Comparison of ENCODE assay signal across 8 mouse cellular contexts in genomic region chr2:28514489-28514888, GRCm38 (mm10). TPM values are rescaled to one million over a fixed set of nuclear protein-coding genes. Genes with fewer than 3 reads are reported as not detected.
DNase-seq lines count a peak whose midpoint lies in the region; ATAC-seq lines count a peak whose summit lies in the region.

No protein-coding gene starts in this region.

- peaks cover 8% of the 10 kb centered on the region for H3K36me3 ChIP-seq in embryonic facial prominence, embryonic 10.5 days (replicated peaks)
- no peaks in the 10 kb centered on the region for H3K36me3 ChIP-seq in heart, embryonic 10.5 days
- no peaks in the 10 kb centered on the region; the same call in 1 of the 2 replicates for H3K36me3 ChIP-seq in kidney, embryonic 14.5 days (ENCODE audit: control insufficient read depth, insufficient read depth, low read length)
- no peaks in the 10 kb centered on the region for H3K36me3 ChIP-seq in liver, embryonic 13.5 days
- no peaks in the 10 kb centered on the region for H3K36me3 ChIP-seq in stomach, embryonic 16.5 days (ENCODE audit: control insufficient read depth, insufficient read depth, low read length)

- ATAC-seq in kidney, embryonic 14.5 days (ENCODE audit: low FRiP score, low TSS enrichment), result no peak
- no peak for ATAC-seq in liver, embryonic 13.5 days (ENCODE audit: low read depth)
- ATAC-seq in stomach, embryonic 16.5 days (ENCODE audit: insufficient read depth, low FRiP score), result no peak

- peaks cover 16% of the 10 kb centered on the region; the same call in 1 of the 2 replicates for H3K27me3 ChIP-seq in embryonic facial prominence, embryonic 10.5 days (replicated peaks; ENCODE audit: low read depth, poor library complexity, severe bottlenecking)
- H3K27me3 ChIP-seq in heart, embryonic 10.5 days (ENCODE audit: insufficient read depth, poor library complexity, severe bottlenecking), result peaks cover 39% of the 10 kb centered on the region
- no peaks in the 10 kb centered on the region for H3K27me3 ChIP-seq in kidney, embryonic 14.5 days (ENCODE audit: control insufficient read depth, insufficient read depth, low read length)
- peaks cover 40% of the 10 kb centered on the region for H3K27me3 ChIP-seq in liver, embryonic 13.5 days
- H3K27me3 ChIP-seq in stomach, embryonic 16.5 days (ENCODE audit: control insufficient read depth, insufficient read depth, low read length), result no peaks in the 10 kb centered on the region

- H3K9ac ChIP-seq in kidney, embryonic 14.5 days (ENCODE audit: low read depth, low read length), result peak overlapping the region; percentile 89
- H3K9ac ChIP-seq in liver, embryonic 13.5 days, result no peak overlapping the region
- H3K9ac ChIP-seq in stomach, embryonic 16.5 days (ENCODE audit: low read length), result peak overlapping the region; percentile 90

- H3K4me2 ChIP-seq in kidney, embryonic 14.5 days (replicated peaks; ENCODE audit: low read depth, low read length), result peak overlapping the region; percentile 99
- no peak overlapping the region for H3K4me2 ChIP-seq in liver, embryonic 13.5 days
- peak overlapping the region; percentile 94 for H3K4me2 ChIP-seq in stomach, embryonic 16.5 days (ENCODE audit: low read depth, low read length)

- peak overlapping the region; percentile 90 for H3K27ac ChIP-seq in embryonic facial prominence, embryonic 10.5 days (replicated peaks)
- 0 out of 2 replicates have a peak overlapping the region, but pooled peaks have one; percentile 23 for H3K27ac ChIP-seq in heart, embryonic 10.5 days
- H3K27ac ChIP-seq in kidney, embryonic 14.5 days (ENCODE audit: low read depth, low read length), result no peak overlapping the region
- no peak overlapping the region for H3K27ac ChIP-seq in liver, embryonic 13.5 days
- H3K27ac ChIP-seq in stomach, embryonic 16.5 days (ENCODE audit: low read length), result no peak overlapping the region

- H3K4me1 ChIP-seq in embryonic facial prominence, embryonic 10.5 days, result peaks cover 52% of the 10 kb centered on the region
- H3K4me1 ChIP-seq in heart, embryonic 10.5 days, result peaks cover 22% of the 10 kb centered on the region
- peaks cover 14% of the 10 kb centered on the region for H3K4me1 ChIP-seq in kidney, embryonic 14.5 days (ENCODE audit: control insufficient read depth, insufficient read depth, low read length)
- peaks cover 14% of the 10 kb centered on the region for H3K4me1 ChIP-seq in liver, embryonic 13.5 days (replicated peaks)
- H3K4me1 ChIP-seq in stomach, embryonic 16.5 days (ENCODE audit: control insufficient read depth, insufficient read depth, low read length), result peaks cover 16% of the 10 kb centered on the region

- peak overlapping the region; percentile 82 for H3K4me3 ChIP-seq in embryonic facial prominence, embryonic 10.5 days
- peak overlapping the region; percentile 22; the same call in 1 of the 2 replicates for H3K4me3 ChIP-seq in heart, embryonic 10.5 days
- peak overlapping the region; percentile 52 for H3K4me3 ChIP-seq in kidney, embryonic 14.5 days (ENCODE audit: low read length)
- no peak overlapping the region for H3K4me3 ChIP-seq in liver, embryonic 13.5 days (replicated peaks)
- peak overlapping the region; percentile 73 for H3K4me3 ChIP-seq in stomach, embryonic 16.5 days (replicated peaks; ENCODE audit: low read length)

- DNase-seq in A20 (ENCODE audit: low read depth, low spot score), result peak; percentile 87
- DNase-seq in adrenal gland, adult 2 months, result peak; percentile 72
- DNase-seq in embryonic facial prominence, embryonic 10.5 days (ENCODE audit: low spot score), result peak; percentile 90
- peak; percentile 89 for DNase-seq in heart, embryonic 10.5 days (ENCODE audit: low spot score)
- DNase-seq in liver, embryonic 13.5 days, result peak; percentile 59
- DNase-seq in natural killer cell, adult 2 months (ENCODE audit: low spot score in 2 of 2), result peak; percentile 91 to 95

- 16% methylated on average over 5 of the region's 5 CpGs for WGBS in embryonic facial prominence, embryonic 10.5 days
- WGBS in heart, embryonic 10.5 days, result 14% methylated on average over 5 of the region's 5 CpGs
- 17% methylated on average over 5 of the region's 5 CpGs for WGBS in kidney, embryonic 14.5 days
- WGBS in liver, embryonic 13.5 days (ENCODE audit: insufficient replicate concordance), result 16% methylated on average over 5 of the region's 5 CpGs
- 22% methylated on average over 5 of the region's 5 CpGs for WGBS in stomach, embryonic 16.5 days

- H3K9me3 ChIP-seq in embryonic facial prominence, embryonic 10.5 days, result no peaks in the 10 kb centered on the region
- H3K9me3 ChIP-seq in heart, embryonic 10.5 days, result no peaks in the 10 kb centered on the region
- no peaks in the 10 kb centered on the region for H3K9me3 ChIP-seq in kidney, embryonic 14.5 days (ENCODE audit: control insufficient read depth, low read length)
- no peaks in the 10 kb centered on the region for H3K9me3 ChIP-seq in liver, embryonic 13.5 days (replicated peaks)
- no peaks in the 10 kb centered on the region for H3K9me3 ChIP-seq in stomach, embryonic 16.5 days (replicated peaks; ENCODE audit: control insufficient read depth, low read length)

RNA-seq across cellular contexts. Expression of gene Ralgds, which starts 1.6 kb away (rescaled TPM):
- total RNA-seq in adrenal gland, adult 2 months (2021), result 10 to 100 TPM; 23.3 to 45.5 TPM
- 56.8 and 73.5 TPM in 2 replicates for polyA plus RNA-seq in adrenal gland, adult 2 months (2012; rRNA removed)
- polyA plus RNA-seq in embryonic facial prominence, embryonic 10.5 days (2016; fragmentation: Nextera tagmentation; extraction: Ambion mirVana), result 36.7 and 44.2 TPM in 2 replicates
- polyA plus RNA-seq in heart, embryonic 10.5 days (2016; fragmentation: Nextera tagmentation; extraction: Ambion mirVana), result 11.6 and 20.5 TPM in 2 replicates
- polyA plus RNA-seq in kidney, embryonic 14.5 days (2014; fragmentation: Nextera tagmentation; extraction: Ambion mirVana), result 23.7 and 26.6 TPM in 2 replicates
- 1.7 and 2.5 TPM in 2 replicates for polyA plus RNA-seq in liver, embryonic 13.5 days (2015; fragmentation: Nextera tagmentation; extraction: Ambion mirVana)
- polyA plus RNA-seq in stomach, embryonic 16.5 days (2015; fragmentation: Nextera tagmentation; extraction: Ambion mirVana), result 24.6 and 28.2 TPM in 2 replicates

RNA-seq across cellular contexts. Expression of gene Gm10134, which starts 8.6 kb away (rescaled TPM):
- total RNA-seq in adrenal gland, adult 2 months (2021), result 1 to 10 TPM in 1 of 2 experiments, not detected in 1; 2.2 TPM
- 0.42 TPM in 1 of 2 replicates, not detected in the other for polyA plus RNA-seq in adrenal gland, adult 2 months (2012; rRNA removed)
- polyA plus RNA-seq in embryonic facial prominence, embryonic 10.5 days (2016; fragmentation: Nextera tagmentation; extraction: Ambion mirVana), result not detected in 2 replicates
- polyA plus RNA-seq in heart, embryonic 10.5 days (2016; fragmentation: Nextera tagmentation; extraction: Ambion mirVana), result not detected in 2 replicates
- polyA plus RNA-seq in kidney, embryonic 14.5 days (2014; fragmentation: Nextera tagmentation; extraction: Ambion mirVana), result 2.7 and 9.9 TPM in 2 replicates
- polyA plus RNA-seq in liver, embryonic 13.5 days (2015; fragmentation: Nextera tagmentation; extraction: Ambion mirVana), result 0.52 and 1.1 TPM in 2 replicates
- 7.4 and 8.9 TPM in 2 replicates for polyA plus RNA-seq in stomach, embryonic 16.5 days (2015; fragmentation: Nextera tagmentation; extraction: Ambion mirVana)

RNA-seq across cellular contexts. Expression of gene Gbgt1, which starts 17.8 kb away (rescaled TPM):
- 1 to 10 TPM; 3.7 to 4.6 TPM for total RNA-seq in adrenal gland, adult 2 months (2021)
- 1.6 and 3.6 TPM in 2 replicates for polyA plus RNA-seq in adrenal gland, adult 2 months (2012; rRNA removed)
- 0.22 TPM in 1 of 2 replicates, not detected in the other for polyA plus RNA-seq in embryonic facial prominence, embryonic 10.5 days (2016; fragmentation: Nextera tagmentation; extraction: Ambion mirVana)
- polyA plus RNA-seq in heart, embryonic 10.5 days (2016; fragmentation: Nextera tagmentation; extraction: Ambion mirVana), result 0.13 TPM in 1 of 2 replicates, not detected in the other
- polyA plus RNA-seq in kidney, embryonic 14.5 days (2014; fragmentation: Nextera tagmentation; extraction: Ambion mirVana), result 2.7 and 3.5 TPM in 2 replicates
- polyA plus RNA-seq in liver, embryonic 13.5 days (2015; fragmentation: Nextera tagmentation; extraction: Ambion mirVana), result 0.36 and 0.44 TPM in 2 replicates
- 3.2 and 3.5 TPM in 2 replicates for polyA plus RNA-seq in stomach, embryonic 16.5 days (2015; fragmentation: Nextera tagmentation; extraction: Ambion mirVana)

RNA-seq across cellular contexts. Expression of gene Mrps2, which starts 46.6 kb away (rescaled TPM):
- total RNA-seq in adrenal gland, adult 2 months (2021), result 10 to 100 TPM; 60.4 to 65.2 TPM
- polyA plus RNA-seq in adrenal gland, adult 2 months (2012; rRNA removed), result 46.0 and 61.1 TPM in 2 replicates
- 68.5 and 71.9 TPM in 2 replicates for polyA plus RNA-seq in embryonic facial prominence, embryonic 10.5 days (2016; fragmentation: Nextera tagmentation; extraction: Ambion mirVana)
- 60.7 and 67.7 TPM in 2 replicates for polyA plus RNA-seq in heart, embryonic 10.5 days (2016; fragmentation: Nextera tagmentation; extraction: Ambion mirVana)
- 51.9 and 73.0 TPM in 2 replicates for polyA plus RNA-seq in kidney, embryonic 14.5 days (2014; fragmentation: Nextera tagmentation; extraction: Ambion mirVana)
- 31.0 and 36.2 TPM in 2 replicates for polyA plus RNA-seq in liver, embryonic 13.5 days (2015; fragmentation: Nextera tagmentation; extraction: Ambion mirVana)
- polyA plus RNA-seq in stomach, embryonic 16.5 days (2015; fragmentation: Nextera tagmentation; extraction: Ambion mirVana), result 53.5 and 54.0 TPM in 2 replicates

RNA-seq across cellular contexts. Expression of gene 1700007K13Rik, which starts 48.4 kb away (rescaled TPM):
- total RNA-seq in adrenal gland, adult 2 months (2021), result 1 to 10 TPM in 1 of 2 experiments, under 1 TPM in 1; 0.76 to 1.5 TPM
- polyA plus RNA-seq in adrenal gland, adult 2 months (2012; rRNA removed), result not detected in 2 replicates
- polyA plus RNA-seq in embryonic facial prominence, embryonic 10.5 days (2016; fragmentation: Nextera tagmentation; extraction: Ambion mirVana), result 1.3 and 1.5 TPM in 2 replicates
- 0.54 and 0.72 TPM in 2 replicates for polyA plus RNA-seq in heart, embryonic 10.5 days (2016; fragmentation: Nextera tagmentation; extraction: Ambion mirVana)
- polyA plus RNA-seq in kidney, embryonic 14.5 days (2014; fragmentation: Nextera tagmentation; extraction: Ambion mirVana), result 0.37 and 0.53 TPM in 2 replicates
- polyA plus RNA-seq in liver, embryonic 13.5 days (2015; fragmentation: Nextera tagmentation; extraction: Ambion mirVana), result 0.14 TPM in 1 of 2 replicates, not detected in the other
- 0.80 and 0.99 TPM in 2 replicates for polyA plus RNA-seq in stomach, embryonic 16.5 days (2015; fragmentation: Nextera tagmentation; extraction: Ambion mirVana)

Comparison
In these comparisons a context has a peak if more than half of its experiments do, and no peak if none do; other contexts are left out.
1. H3K27ac ChIP-seq: peak in embryonic facial prominence, embryonic 10.5 days (single experiment) and heart, embryonic 10.5 days (single experiment); none in kidney, embryonic 14.5 days (single experiment), liver, embryonic 13.5 days (single experiment) and stomach, embryonic 16.5 days (single experiment).
2. Peak in every context shown above with its lines, with median percentiles within 50 percentile points of each other: DNase-seq.